Mouse (Mus musculus) liver, embryonic 12.5 days (tissue): ENCODE measurements around the gene Mkrn1. TPM values are rescaled to one million over a fixed set of nuclear protein-coding genes. Genes with fewer than 3 reads are reported as not detected.
A peak's percentile ranks its signal among the peaks of the same experiment; 100 is the strongest.
"Not testable (repeated sequence)": the region's sequence is repeated elsewhere in the genome, so short reads cannot be mapped to it uniquely, and the experiment has no call there.

Experiments used
- ATAC-seq: fragments of 200-750 bp; cut with Nextera tagmentation; 2 replicates; pipeline ENCODE4 v1.8.0; 2017; ENCODE audit warnings: moderate number of reproducible peaks, mild to moderate bottlenecking, moderate library complexity
- H3K27ac ChIP-seq: fragments of 300-500 bp; sonication (generic); 2 replicates; pipeline ENCODE4 v1.5.1; 2016; ENCODE audit warnings: mild to moderate bottlenecking
- H3K27me3 ChIP-seq: fragments of 300-500 bp; sonication (generic); replicated peaks from 2 replicates; pipeline ENCODE4 v1.6.1; 2016; ENCODE audit warnings: mild to moderate bottlenecking, moderate library complexity
- H3K36me3 ChIP-seq: fragments of 300-500 bp; sonication (generic); 2 replicates; pipeline ENCODE4 v1.6.1; 2016; ENCODE audit warnings: mild to moderate bottlenecking, moderate library complexity
- H3K4me1 ChIP-seq: fragments of 300-500 bp; sonication (generic); 2 replicates; pipeline ENCODE4 v1.6.1; 2016
- H3K4me2 ChIP-seq: fragments of 300-500 bp; sonication (generic); 2 replicates; pipeline ENCODE4 v1.6.1; 2016; ENCODE audit warnings: mild to moderate bottlenecking, moderate library complexity
- H3K4me3 ChIP-seq: fragments of 300-500 bp; sonication (generic); 2 replicates; pipeline ENCODE4 v1.5.1; 2016; ENCODE audit warnings: mild to moderate bottlenecking, moderate library complexity
- H3K9ac ChIP-seq: fragments of 300-500 bp; sonication (generic); 2 replicates; pipeline ENCODE4 v1.6.1; 2016; ENCODE audit warnings: mild to moderate bottlenecking, moderate library complexity
- H3K9me3 ChIP-seq: fragments of 300-500 bp; sonication (generic); replicated peaks from 2 replicates; pipeline ENCODE4 v1.6.1; 2016; ENCODE audit warnings: mild to moderate bottlenecking, moderate library complexity
- WGBS: fragments of 180-500 bp; shearing (Covaris S2); methylation state at CpG from one replicate; pipeline ENCODE4 v1.1.7; 2016; ENCODE audit not compliant: insufficient replicate concordance; 5-methylcytosine and 5-hydroxymethylcytosine counted together
- polyA plus RNA-seq: library from polyadenylated mRNA; unstranded; fragments of >200 nt; fragmentation: Nextera tagmentation; extraction: Ambion mirVana; gene quantifications from 2 replicates; pipeline ENCODE4 v1.2.1, GENCODE M21; 2016

Gene Mkrn1
- polyA plus RNA-seq, 1 experiment from 2014 or later = 160 TPM

DNA sequence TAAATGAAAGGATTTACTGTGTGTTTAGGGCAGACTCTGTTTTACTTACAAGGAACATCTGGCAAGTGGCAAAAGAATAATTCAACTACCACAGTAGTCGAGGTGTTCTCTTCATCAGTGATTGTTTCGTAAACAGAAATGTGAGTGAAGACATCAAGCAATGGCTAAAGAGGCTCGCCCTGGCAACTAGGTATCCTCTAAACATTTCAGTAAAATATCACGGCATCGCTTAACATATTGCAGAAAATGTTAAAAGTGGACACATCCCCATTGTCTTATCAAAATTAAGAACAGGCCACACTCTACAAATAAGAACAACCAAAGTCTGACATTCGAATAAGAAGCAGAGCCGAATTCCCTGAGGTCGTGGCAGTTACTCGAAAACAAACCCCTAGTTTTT, 43.5 kb downstream of the Mkrn1 start:
- Histone ChIP-seq H3K9me3 (no peaks in the 10 kb centered on the region), H3K9ac (peak overlapping the region; percentile 91), H3K27ac (0 out of 2 replicates have a peak overlapping the region, but pooled peaks have one; percentile 37), H3K36me3 (no peaks in the 10 kb centered on the region), H3K27me3 (peaks cover 65% of the 10 kb centered on the region), H3K4me2 (peak overlapping the region; percentile 99), H3K4me3 (peak overlapping the region; percentile 88), H3K4me1 (peaks cover 41% of the 10 kb centered on the region)
- no peak for ATAC-seq
- WGBS = 26% methylated on average over 9 of the region's 9 CpGs

DNA sequence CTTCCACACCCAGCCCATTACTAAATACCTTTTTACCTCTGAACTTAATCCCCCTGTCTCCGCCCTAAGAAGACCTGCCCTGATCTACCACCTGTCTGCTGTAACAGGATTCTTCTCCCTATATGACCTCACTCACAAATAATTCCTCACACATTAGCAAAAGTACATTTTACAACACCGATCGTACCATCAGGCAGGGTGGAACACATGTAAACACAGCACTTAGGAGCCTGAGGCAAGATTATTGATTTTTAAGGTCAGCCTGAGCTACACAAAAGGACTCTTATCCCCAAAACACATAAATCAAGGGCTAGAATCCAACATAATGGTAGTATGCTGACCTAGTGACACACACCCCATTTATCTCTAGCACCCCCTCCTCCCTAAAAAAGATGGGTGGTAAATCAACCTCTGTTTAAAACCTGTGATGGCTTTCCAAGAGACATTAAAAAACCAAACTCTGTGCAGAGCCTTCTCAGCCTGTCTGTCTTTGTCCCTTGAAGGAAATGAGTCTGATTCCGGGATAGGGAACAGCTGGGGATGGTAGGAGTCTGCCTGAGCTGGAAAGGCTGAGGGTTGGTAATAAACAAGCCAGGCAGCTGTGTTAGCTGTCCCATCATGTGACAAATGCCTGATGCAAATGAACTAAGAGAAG, 46.8 kb downstream of the Mkrn1 start:
- Histone ChIP-seq H3K9ac (no peak overlapping the region), H3K27ac (no peak overlapping the region), H3K4me2 (no peak overlapping the region)

DNA sequence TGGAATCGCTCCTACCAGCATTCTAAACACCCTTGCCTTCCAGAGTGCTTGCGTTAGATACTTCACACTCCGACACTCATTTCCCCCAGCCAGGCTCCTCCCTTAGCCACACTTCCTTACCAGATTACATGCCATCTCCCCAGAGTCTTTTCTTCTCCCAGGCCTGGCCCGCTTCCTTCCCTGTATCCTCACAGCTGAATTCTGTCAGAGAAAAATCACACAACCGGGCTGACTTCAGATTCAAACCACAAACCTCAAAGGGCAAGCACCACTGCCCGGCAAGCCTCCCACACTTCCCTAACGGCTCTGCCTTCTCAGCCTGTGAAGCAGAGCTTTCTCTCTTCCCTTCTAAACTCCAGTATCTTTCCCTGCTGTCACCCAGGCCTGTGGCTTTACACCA, 47.5 kb downstream of the Mkrn1 start:
- no peak overlapping the region for H3K4me3 ChIP-seq
- H3K4me1 ChIP-seq = peaks cover 27% of the 10 kb centered on the region
- H3K27ac ChIP-seq = 0 out of 2 replicates have a peak overlapping the region, but pooled peaks have one; percentile 29
- no peak overlapping the region for H3K9ac ChIP-seq
- no peak for ATAC-seq
- H3K4me2 ChIP-seq = no peak overlapping the region
- H3K9me3 ChIP-seq = no peaks in the 10 kb centered on the region
- H3K36me3 ChIP-seq = no peaks in the 10 kb centered on the region
- WGBS = 6% methylated on average over 7 of the region's 7 CpGs
- peaks cover 36% of the 10 kb centered on the region for H3K27me3 ChIP-seq

More for the DNA sequence above, 46.8 kb downstream of the Mkrn1 start:
- peaks cover 29% of the 10 kb centered on the region for H3K4me1 ChIP-seq
- no peaks in the 10 kb centered on the region for H3K36me3 ChIP-seq
- H3K4me3 ChIP-seq = no peak overlapping the region
- H3K9me3 ChIP-seq = no peaks in the 10 kb centered on the region
- 66% methylated on average over 4 of the region's 4 CpGs for WGBS
- no peak for ATAC-seq
- H3K27me3 ChIP-seq = peaks cover 38% of the 10 kb centered on the region

DNA sequence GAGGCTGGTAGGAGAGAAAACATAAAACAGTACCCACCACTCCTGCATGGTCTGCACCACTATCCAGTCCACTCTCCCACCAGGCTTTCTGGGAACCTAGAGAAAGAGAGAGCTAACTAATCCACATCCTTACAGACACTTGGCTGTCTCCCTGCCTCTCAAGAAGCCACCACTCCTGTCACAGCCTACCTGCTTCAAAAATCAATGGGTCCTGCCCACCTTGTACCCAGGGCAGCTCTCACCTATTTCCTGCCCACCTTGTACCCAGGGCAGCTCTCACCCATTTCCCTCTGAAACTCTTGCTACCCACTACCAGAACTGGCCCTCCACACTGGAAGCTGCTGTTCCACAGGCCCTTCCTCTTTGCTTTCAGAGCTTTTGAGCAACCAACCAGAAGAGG, 48.2 kb downstream of the Mkrn1 start:
- ATAC-seq = no peak
- Histone ChIP-seq H3K9ac (no peak overlapping the region), H3K4me1 (peaks cover 22% of the 10 kb centered on the region), H3K4me3 (no peak overlapping the region), H3K4me2 (no peak overlapping the region), H3K36me3 (no peaks in the 10 kb centered on the region), H3K9me3 (no peaks in the 10 kb centered on the region), H3K27me3 (peaks cover 36% of the 10 kb centered on the region), H3K27ac (no peak overlapping the region)

DNA sequence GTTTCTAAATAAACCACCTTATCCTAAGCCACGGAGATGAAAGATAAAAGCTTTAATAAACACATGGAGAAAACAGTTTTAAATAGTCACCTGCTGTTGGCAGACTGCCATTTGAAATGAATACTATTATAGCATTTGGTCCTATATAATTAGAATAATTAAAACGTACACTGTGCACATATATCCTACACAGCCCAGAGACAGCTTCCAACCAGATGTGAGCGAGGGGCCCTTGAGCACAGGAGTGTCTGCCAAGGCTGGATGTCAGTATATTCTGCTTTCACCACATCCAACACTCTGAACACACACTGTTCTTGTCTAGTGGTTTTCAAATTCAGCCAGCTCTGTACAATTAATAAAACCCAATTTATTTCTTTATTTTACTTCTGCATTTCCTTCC, 50.6 kb downstream of the Mkrn1 start:
- H3K9ac ChIP-seq = no peak overlapping the region
- no peak overlapping the region for H3K27ac ChIP-seq
- H3K36me3 ChIP-seq = peaks cover 9% of the 10 kb centered on the region; the same call in 1 of the 2 replicates
- H3K9me3 ChIP-seq = no peaks in the 10 kb centered on the region
- ATAC-seq = no peak
- no peak overlapping the region for H3K4me3 ChIP-seq
- H3K27me3 ChIP-seq = peaks cover 25% of the 10 kb centered on the region
- WGBS = 75% methylated on average over 3 of the region's 3 CpGs
- H3K4me2 ChIP-seq = no peak overlapping the region
- H3K4me1 ChIP-seq = peaks cover 10% of the 10 kb centered on the region; the same call in 1 of the 2 replicates

DNA sequence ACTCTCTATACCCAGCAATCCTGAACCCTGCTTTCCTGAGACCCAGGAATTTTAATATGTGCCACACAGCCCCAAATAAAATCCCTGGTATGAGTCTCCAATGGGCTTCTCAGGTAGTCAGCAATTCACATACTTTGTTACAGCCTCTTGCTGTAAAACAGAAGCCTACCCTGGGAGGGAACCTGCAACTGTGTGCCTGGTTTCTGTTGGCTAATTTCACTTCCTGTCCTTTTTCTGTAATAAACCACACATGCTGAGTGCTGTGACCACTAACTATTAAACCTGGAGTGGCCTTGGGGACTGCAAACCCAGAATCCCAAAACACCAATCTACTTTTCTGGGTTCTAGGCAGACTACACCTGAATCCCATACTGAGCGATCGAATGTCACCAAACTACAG, 57.6 kb downstream of the Mkrn1 start:
- Histone ChIP-seq H3K27me3 (no peaks in the 10 kb centered on the region), H3K4me3 (no peak overlapping the region), H3K9me3 (no peaks in the 10 kb centered on the region), H3K27ac (no peak overlapping the region), H3K4me1 (no peaks in the 10 kb centered on the region), H3K9ac (no peak overlapping the region), H3K4me2 (no peak overlapping the region), H3K36me3 (peaks cover 21% of the 10 kb centered on the region)
- no peak for ATAC-seq
- 85% methylated on average over 2 of the region's 2 CpGs for WGBS

- H3K9ac ChIP-seq, H3K4me3 ChIP-seq, H3K4me1 ChIP-seq, ATAC-seq, H3K27ac ChIP-seq, H3K9me3 ChIP-seq, H3K27me3 ChIP-seq, H3K4me2 ChIP-seq: not testable (repeated sequence)
- 90% methylated on average over 9 of the region's 9 CpGs for WGBS
- peaks cover 26% of the 10 kb centered on the region for H3K36me3 ChIP-seq
Measured at GRCm38 (mm10) chr6:39359207-39359606, 61.1 kb downstream of the Mkrn1 start.

DNA sequence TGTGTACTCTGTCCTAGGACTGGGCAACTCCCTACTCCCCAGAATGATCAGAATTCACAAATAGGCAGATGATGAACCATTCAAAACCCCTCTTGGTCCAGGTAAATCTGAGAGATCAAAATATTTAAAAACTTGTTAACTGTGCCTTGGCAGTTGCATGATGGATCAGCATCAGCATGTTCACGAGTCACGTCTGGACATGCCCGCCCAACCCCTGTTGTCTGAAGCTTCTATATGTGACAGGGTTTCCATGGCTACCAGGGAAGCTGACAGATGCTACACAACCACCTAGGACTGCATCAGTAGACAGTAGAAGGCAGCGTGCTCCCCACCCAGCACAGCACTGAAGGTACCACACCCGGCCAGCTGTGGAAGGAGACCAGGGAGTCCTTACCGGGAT, 71.3 kb downstream of the Mkrn1 start:
- Histone ChIP-seq H3K9ac (no peak overlapping the region), H3K9me3 (no peaks in the 10 kb centered on the region), H3K36me3 (peaks cover 40% of the 10 kb centered on the region), H3K27ac (no peak overlapping the region), H3K4me3 (no peak overlapping the region), H3K4me2 (no peak overlapping the region), H3K4me1 (no peaks in the 10 kb centered on the region), H3K27me3 (no peaks in the 10 kb centered on the region)
- no peak for ATAC-seq
- WGBS = 78% methylated on average over 6 of the region's 6 CpGs

- Histone ChIP-seq H3K9ac (no peak overlapping the region), H3K36me3 (peaks cover 46% of the 10 kb centered on the region), H3K4me1 (no peaks in the 10 kb centered on the region), H3K4me3 (no peak overlapping the region), H3K27ac (no peak overlapping the region), H3K4me2 (no peak overlapping the region), H3K27me3 (no peaks in the 10 kb centered on the region), H3K9me3 (no peaks in the 10 kb centered on the region)
- no peak for ATAC-seq
- WGBS = 43% methylated on average over 4 of the region's 4 CpGs
Measured at GRCm38 (mm10) chr6:39347880-39348814, 72.1 kb downstream of the Mkrn1 start.

Other genes with a start within 250 kb of the Mkrn1 start
- 13.8 and 15.6 TPM in 2 replicates for gene Kdm7a, start 213.7 kb downstream of the Mkrn1 start, polyA plus RNA-seq
- gene Slc37a3, start 42.8 kb downstream of the Mkrn1 start, polyA plus RNA-seq = 8.0 and 10.3 TPM in 2 replicates
- gene Rab19, start 39.3 kb downstream of the Mkrn1 start, polyA plus RNA-seq = 0.11 and 0.27 TPM in 2 replicates
- 4.6 and 5.0 TPM in 2 replicates for gene Dennd2a, start 137.4 kb upstream of the Mkrn1 start, polyA plus RNA-seq
- gene Adck2, start 153.4 kb upstream of the Mkrn1 start, polyA plus RNA-seq = 11.9 and 13.1 TPM in 2 replicates
- gene Gm42420, start 165.3 kb upstream of the Mkrn1 start, polyA plus RNA-seq = 0.89 and 1.5 TPM in 2 replicates
- 252 and 269 TPM in 2 replicates for gene Ndufb2, start 172.1 kb upstream of the Mkrn1 start, polyA plus RNA-seq